Comparison of ENCODE assay signal across 9 mouse cellular contexts in genomic region chr6:51471782-51472181, GRCm38 (mm10). TPM values are rescaled to one million over a fixed set of nuclear protein-coding genes. Genes with fewer than 3 reads are reported as not detected.
DNase-seq lines count a peak whose midpoint lies in the region; ATAC-seq and TF ChIP-seq lines count a peak whose summit lies in the region.
"Had no signal": no experiment of that assay in that cellular context is flagged by ENCODE, and none has a peak within 500 bp of the region (broad histone marks: within the 10 kb centered on the region; RNA-seq: fewer than 3 reads in every experiment).

No protein-coding gene starts in this region.

- no peak for DNase-seq in heart, embryonic 10.5 days (ENCODE audit: low spot score)
- no peak for DNase-seq in heart, postnatal 14 days
- DNase-seq in ES-E14 (ENCODE audit: low read depth, low spot score) = no peak
- DNase-seq in forebrain, postnatal 0 days = no peak
- DNase-seq in liver, postnatal 0 days = no peak
- DNase-seq in adrenal gland, adult 8-10 months = no peak
- DNase-seq in ovary, postnatal 10 days (ENCODE audit: low spot score) = no peak
- DNase-seq in cerebellum, postnatal 4 days (ENCODE audit: low spot score in 2 of 2) = no peak
- DNase-seq: lung, postnatal 10 days had no signal

- 30% methylated on average over 3 of the region's 3 CpGs for whole genome bisulfite sequencing in heart, embryonic 10.5 days
- WGBS in forebrain, postnatal 0 days = 7% methylated on average over 3 of the region's 3 CpGs
- whole genome bisulfite sequencing in liver, postnatal 0 days (ENCODE audit: insufficient replicate concordance) = 22% methylated on average over 3 of the region's 3 CpGs

- H3K4me1 ChIP-seq in heart, embryonic 10.5 days = peaks cover 14% of the 10 kb centered on the region; the same call in 1 of the 2 replicates
- H3K4me1 ChIP-seq in ES-E14 (ENCODE audit: control insufficient read depth in 2 of 2, insufficient read depth in 2 of 2, low read length in 2 of 2, poor library complexity in 1 of 2) = peaks cover 0 to 4% of the 10 kb centered on the region in 2 experiments; a peak in 1 of 4 replicates
- H3K4me1 ChIP-seq in forebrain, postnatal 0 days (ENCODE audit: insufficient read depth) = peaks cover 18% of the 10 kb centered on the region
- H3K4me1 ChIP-seq in liver, postnatal 0 days (ENCODE audit: insufficient read depth) = peaks cover 13% of the 10 kb centered on the region

- H3K27me3 ChIP-seq in heart, embryonic 10.5 days (ENCODE audit: insufficient read depth, poor library complexity, severe bottlenecking) = no peaks in the 10 kb centered on the region
- H3K27me3 ChIP-seq in forebrain, postnatal 0 days (ENCODE audit: insufficient read depth, low read length) = no peaks in the 10 kb centered on the region
- H3K27me3 ChIP-seq in liver, postnatal 0 days (ENCODE audit: insufficient read depth, low read length) = no peaks in the 10 kb centered on the region

- peaks cover 52% of the 10 kb centered on the region for H3K36me3 ChIP-seq in heart, embryonic 10.5 days
- peaks cover 30% of the 10 kb centered on the region for H3K36me3 ChIP-seq in ES-E14 (ENCODE audit: control insufficient read depth, insufficient read depth, low read length, poor library complexity, severe bottlenecking)
- peaks cover 22% of the 10 kb centered on the region for H3K36me3 ChIP-seq in forebrain, postnatal 0 days (ENCODE audit: insufficient read depth)
- H3K36me3 ChIP-seq in liver, postnatal 0 days (replicated peaks; ENCODE audit: insufficient read depth, low read length) = peaks cover 47% of the 10 kb centered on the region

- H3K4me2 ChIP-seq in forebrain, postnatal 0 days (ENCODE audit: low read depth) = peak overlapping the region; percentile 46
- H3K4me2 ChIP-seq in liver, postnatal 0 days (ENCODE audit: low read depth, low read length) = peak overlapping the region; percentile 74

- TF ChIP-seq CTCF in forebrain, postnatal 0 days (IDR thresholded peaks at IDR 0.05; ENCODE audit: low read depth) = no peak
- no peak for TF ChIP-seq CTCF in liver, postnatal 0 days (IDR thresholded peaks at IDR 0.05; ENCODE audit: low read depth)

- H3K4me3 ChIP-seq in heart, embryonic 10.5 days = peak overlapping the region; percentile 84
- peak overlapping the region; percentile 73 to 99; a peak in 3 of 4 replicates for H3K4me3 ChIP-seq in ES-E14 (ENCODE audit: insufficient read depth in 1 of 2, low read depth in 1 of 2, low read length in 2 of 2, poor library complexity in 1 of 2, severe bottlenecking in 1 of 2)
- peak overlapping the region; percentile 90 for H3K4me3 ChIP-seq in forebrain, postnatal 0 days (ENCODE audit: low read depth, low read length)
- H3K4me3 ChIP-seq in liver, postnatal 0 days (ENCODE audit: low read depth, low read length) = peak overlapping the region; percentile 69

- H3K9ac ChIP-seq in ES-E14 (ENCODE audit: insufficient read depth, low read depth, low read length, poor library complexity, severe bottlenecking) = peak overlapping the region; percentile 74; the same call in 1 of the 2 replicates
- H3K9ac ChIP-seq in forebrain, postnatal 0 days = peak overlapping the region; percentile 98; the same call in 1 of the 2 replicates
- peak overlapping the region; percentile 37 for H3K9ac ChIP-seq in liver, postnatal 0 days (replicated peaks)

- no peak for TF ChIP-seq EP300 in liver, postnatal 0 days (IDR thresholded peaks at IDR 0.05; ENCODE audit: low read depth)

- no peaks in the 10 kb centered on the region for H3K9me3 ChIP-seq in heart, embryonic 10.5 days
- no peaks in the 10 kb centered on the region for H3K9me3 ChIP-seq in ES-E14 (ENCODE audit: control insufficient read depth, insufficient read depth, low read depth, low read length)
- H3K9me3 ChIP-seq in forebrain, postnatal 0 days (ENCODE audit: low read length) = no peaks in the 10 kb centered on the region
- no peaks in the 10 kb centered on the region for H3K9me3 ChIP-seq in liver, postnatal 0 days (ENCODE audit: low read length)

- intact Hi-C loops in heart, postnatal 14 days (cut with DNase I) = loop anchor here (5.0 kb wide), 1 partner anchor 106 kb away; no protein-coding TSS in a partner anchor

- in situ Hi-C loops in ES-E14 (cut with MboI; ENCODE audit: low sequenced_read_pairs in 2 of 2, unreplicated experiment in 2 of 2) = no loop called here

- no peak for ATAC-seq in forebrain, postnatal 0 days
- no peak for ATAC-seq in liver, postnatal 0 days

- peak overlapping the region; percentile 100 for H3K27ac ChIP-seq in heart, embryonic 10.5 days
- no peak overlapping the region for H3K27ac ChIP-seq in ES-E14 (ENCODE audit: insufficient read depth, low read depth, low read length, poor library complexity, severe bottlenecking)
- no peak overlapping the region for H3K27ac ChIP-seq in forebrain, postnatal 0 days (ENCODE audit: low read depth, low read length)
- H3K27ac ChIP-seq in liver, postnatal 0 days (ENCODE audit: low read depth) = no peak overlapping the region

TF ChIP-seq in ES-E14, 5 proteins besides CTCF, POLR2A, EP300 and RAD21:
- no peak for TF ChIP-seq ZC3H11A (IDR thresholded peaks at IDR 0.05; ENCODE audit: borderline replicate concordance, low read depth, low read length)
- no peak for TF ChIP-seq ZNF384 (IDR thresholded peaks at IDR 0.05; ENCODE audit: low read depth, low read length)
- no peak for TF ChIP-seq MAFK (IDR thresholded peaks at IDR 0.05; ENCODE audit: insufficient read depth, low read depth, low read length)
- no peak for TF ChIP-seq HCFC1 (IDR thresholded peaks at IDR 0.05; ENCODE audit: borderline replicate concordance, insufficient read depth, low read length)
- TF ChIP-seq CHD2 (IDR thresholded peaks at IDR 0.05; ENCODE audit: low read depth, low read length) = no peak

RNA-seq across cellular contexts. Expression of gene Cbx3, which starts 1.6 kb away (rescaled TPM):
- 382 and 501 TPM in 2 replicates for polyA plus RNA-seq in heart, embryonic 10.5 days (2016; fragmentation: Nextera tagmentation; extraction: Ambion mirVana)
- 10 to 100 TPM; 77.3 to 81.0 TPM for total RNA-seq in heart, postnatal 14 days (2021)
- 104 and 177 TPM in 2 replicates for total RNA-seq in ES-E14 (2012; rRNA removed)
- 213 and 227 TPM in 2 replicates for total RNA-seq in forebrain, postnatal 0 days (2014; rRNA removed)
- polyA plus RNA-seq in forebrain, postnatal 0 days (2015; fragmentation: Nextera tagmentation; extraction: Ambion mirVana) = 514 and 653 TPM in 2 replicates
- 169 and 174 TPM in 2 replicates for polyA plus RNA-seq in liver, postnatal 0 days (2015; fragmentation: Nextera tagmentation; extraction: Ambion mirVana)
- 10 to 100 TPM; 82.2 to 95.1 (median 92.7) TPM for total RNA-seq in adrenal gland, adult 8-10 months (2022)

RNA-seq across cellular contexts. Expression of gene Hnrnpa2b1, which starts 2.1 kb away (rescaled TPM):
- 1,335 and 1,445 TPM in 2 replicates for polyA plus RNA-seq in heart, embryonic 10.5 days (2016; fragmentation: Nextera tagmentation; extraction: Ambion mirVana)
- 100 to 1,000 TPM; 433 to 481 TPM for total RNA-seq in heart, postnatal 14 days (2021)
- total RNA-seq in ES-E14 (2012; rRNA removed) = 435 and 609 TPM in 2 replicates
- total RNA-seq in forebrain, postnatal 0 days (2014; rRNA removed) = 328 and 431 TPM in 2 replicates
- 803 and 955 TPM in 2 replicates for polyA plus RNA-seq in forebrain, postnatal 0 days (2015; fragmentation: Nextera tagmentation; extraction: Ambion mirVana)
- 546 and 587 TPM in 2 replicates for polyA plus RNA-seq in liver, postnatal 0 days (2015; fragmentation: Nextera tagmentation; extraction: Ambion mirVana)
- total RNA-seq in adrenal gland, adult 8-10 months (2022) = 100 to 1,000 TPM; 423 to 743 (median 588) TPM

RNA-seq across cellular contexts. Expression of gene Nfe2l3, which starts 39.3 kb away (rescaled TPM):
- polyA plus RNA-seq in heart, embryonic 10.5 days (2016; fragmentation: Nextera tagmentation; extraction: Ambion mirVana) = 2.0 and 2.9 TPM in 2 replicates
- 1 to 10 TPM in 1 of 2 experiments, under 1 TPM in 1; 0.56 to 1.0 TPM for total RNA-seq in heart, postnatal 14 days (2021)
- 1.4 and 3.6 TPM in 2 replicates for total RNA-seq in ES-E14 (2012; rRNA removed)
- 15.0 and 29.2 TPM in 2 replicates for total RNA-seq in forebrain, postnatal 0 days (2014; rRNA removed)
- 11.4 and 11.7 TPM in 2 replicates for polyA plus RNA-seq in forebrain, postnatal 0 days (2015; fragmentation: Nextera tagmentation; extraction: Ambion mirVana)
- polyA plus RNA-seq in liver, postnatal 0 days (2015; fragmentation: Nextera tagmentation; extraction: Ambion mirVana) = 0.15 and 0.16 TPM in 2 replicates
- total RNA-seq in adrenal gland, adult 8-10 months (2022) = not detected

RNA-seq across cellular contexts. Expression of gene Snx10, which starts 51.9 kb away (rescaled TPM):
- 24.5 and 24.8 TPM in 2 replicates for polyA plus RNA-seq in heart, embryonic 10.5 days (2016; fragmentation: Nextera tagmentation; extraction: Ambion mirVana)
- 10 to 100 TPM in 1 of 2 experiments, 1 to 10 TPM in 1; 7.3 to 10.8 TPM for total RNA-seq in heart, postnatal 14 days (2021)
- 20.9 and 21.2 TPM in 2 replicates for total RNA-seq in ES-E14 (2012; rRNA removed)
- total RNA-seq in forebrain, postnatal 0 days (2014; rRNA removed) = 76.3 and 96.5 TPM in 2 replicates
- polyA plus RNA-seq in forebrain, postnatal 0 days (2015; fragmentation: Nextera tagmentation; extraction: Ambion mirVana) = 78.4 and 92.6 TPM in 2 replicates
- polyA plus RNA-seq in liver, postnatal 0 days (2015; fragmentation: Nextera tagmentation; extraction: Ambion mirVana) = 15.3 and 17.7 TPM in 2 replicates
- 10 to 100 TPM; 16.9 to 27.5 (median 24.6) TPM for total RNA-seq in adrenal gland, adult 8-10 months (2022)

Comparison
In these comparisons a context has a peak if more than half of its experiments do, and no peak if none do; other contexts are left out.
1. H3K9ac ChIP-seq: peak in every context shown above with its lines; median percentile 98 in forebrain, postnatal 0 days; 74 in ES-E14; 37 in liver, postnatal 0 days.